Mouse (Mus musculus): ENCODE data around the gene Dnph1.
"Not testable (repeated sequence)": the region's sequence is repeated elsewhere in the genome, so short reads cannot be mapped to it uniquely, and the experiment has no call there.

Dnph1 gene

GRCm38 (mm10) chr17:46496623-46497434 lies at the start of gene Dnph1:
Gene Dnph1, plus strand, starts transcription at chr17:46496711.
- DNase-seq (ENCODE audit: low read depth, low spot score): peak; percentile 75

GRCm38 (mm10) chr17:46452683-46453082 lies 43.8 kb upstream of the Dnph1 start:
- DNase-seq (ENCODE audit: low read depth, low spot score): no peak

- no peak for DNase-seq (ENCODE audit: low read depth, low spot score)
Observed at GRCm38 (mm10) chr17:46453302-46453948, 43.1 kb upstream of the Dnph1 start.

- no peak for DNase-seq (ENCODE audit: low read depth, low spot score)
Observed at GRCm38 (mm10) chr17:46453970-46454411, 42.5 kb upstream of the Dnph1 start.

- DNase-seq (ENCODE audit: low read depth, low spot score): no peak
Observed at GRCm38 (mm10) chr17:46454539-46454938, 42.0 kb upstream of the Dnph1 start.

GRCm38 (mm10) chr17:46455110-46455691 lies 41.3 kb upstream of the Dnph1 start:
- no peak for DNase-seq (ENCODE audit: low read depth, low spot score)

GRCm38 (mm10) chr17:46457791-46458190 lies 38.7 kb upstream of the Dnph1 start:
- peak; percentile 61 for DNase-seq (ENCODE audit: low read depth, low spot score)

- DNase-seq (ENCODE audit: low read depth, low spot score): no peak
Observed at GRCm38 (mm10) chr17:46458439-46458838, 38.1 kb upstream of the Dnph1 start.

- no peak for DNase-seq (ENCODE audit: low read depth, low spot score)
Observed at GRCm38 (mm10) chr17:46460673-46461072, 35.8 kb upstream of the Dnph1 start.

- no peak for DNase-seq (ENCODE audit: low read depth, low spot score)
Observed at GRCm38 (mm10) chr17:46461347-46461746, 35.2 kb upstream of the Dnph1 start.

GRCm38 (mm10) chr17:46462226-46462625 lies 34.3 kb upstream of the Dnph1 start:
- DNase-seq (ENCODE audit: low read depth, low spot score): no peak

GRCm38 (mm10) chr17:46467830-46468229 lies 28.7 kb upstream of the Dnph1 start:
- no peak for DNase-seq (ENCODE audit: low read depth, low spot score)

- no peak for DNase-seq (ENCODE audit: low read depth, low spot score)
Observed at GRCm38 (mm10) chr17:46476601-46477000, 19.9 kb upstream of the Dnph1 start.

GRCm38 (mm10) chr17:46477286-46477685 lies 19.2 kb upstream of the Dnph1 start:
- DNase-seq (ENCODE audit: low read depth, low spot score): no peak

- DNase-seq (ENCODE audit: low read depth, low spot score): no peak
Observed at GRCm38 (mm10) chr17:46483561-46484001, 12.9 kb upstream of the Dnph1 start.

GRCm38 (mm10) chr17:46484021-46484431 lies 12.5 kb upstream of the Dnph1 start:
- DNase-seq (ENCODE audit: low read depth, low spot score): no peak

- no peak for DNase-seq (ENCODE audit: low read depth, low spot score)
Observed at GRCm38 (mm10) chr17:46484461-46484875, 12.0 kb upstream of the Dnph1 start.

- DNase-seq (ENCODE audit: low read depth, low spot score): no peak
Observed at GRCm38 (mm10) chr17:46486995-46487394, 9.5 kb upstream of the Dnph1 start.

GRCm38 (mm10) chr17:46487431-46487830 lies 9.1 kb upstream of the Dnph1 start, which contains the start of gene Ttbk1:
Gene Ttbk1, minus strand, starts transcription at chr17:46487675.
- no peak for DNase-seq (ENCODE audit: low read depth, low spot score)

GRCm38 (mm10) chr17:46495486-46495885 lies 1.0 kb upstream of the Dnph1 start:
- no peak for DNase-seq (ENCODE audit: low read depth, low spot score)

- not testable (repeated sequence) for DNase-seq (ENCODE audit: low read depth, low spot score)
Observed at GRCm38 (mm10) chr17:46496081-46496480, 430 bp upstream of the Dnph1 start.

GRCm38 (mm10) chr17:46497956-46498355 lies 1.4 kb downstream of the Dnph1 start:
- DNase-seq (ENCODE audit: low read depth, low spot score): no peak

All from skeletal muscle tissue, adult 2 months (tissue).